Mouse (Mus musculus) Patski (cell line): ENCODE measurements around the gene Glmp. TPM values are rescaled to one million over a fixed set of nuclear protein-coding genes. Genes with fewer than 3 reads are reported as not detected.
A peak's percentile ranks its signal among the peaks of the same experiment; 100 is the strongest.
"Not testable (repeated sequence)": the region's sequence is repeated elsewhere in the genome, so short reads cannot be mapped to it uniquely, and the experiment has no call there.

Experiments
- ATAC-seq: fragments of 100-300 bp; one replicate; pipeline ENCODE4 v1.8.0; 2021
- CTCF ChIA-PET: fragments of 350-600 bp; sonication (Branson Sonifier 250); formaldehyde crosslinking; loops from one replicate; lab custom pipeline; 2022; ENCODE audit warnings: inconsistent platforms; lab: Charles Lee
- POLR2A ChIA-PET: fragments of 350-600 bp; sonication (Branson Sonifier 250); formaldehyde crosslinking; loops from one replicate; lab custom pipeline; 2022; ENCODE audit warnings: antibody characterized with exemption, inconsistent platforms; lab: Charles Lee
- DNase-seq: peaks from one replicate; pipeline ENCODE4 v3.0.0-alpha.2; 2011; ENCODE audit warnings: low read depth, low spot score
- H3K27me3 ChIP-seq: fragments of 371-371 bp; one replicate; pipeline ENCODE4 v1.5.1; 2021
- CTCF ChIP-seq: fragments of 100-300 bp; IDR thresholded peaks from one replicate; pipeline ENCODE4 v1.5.1; 2021
- in situ Hi-C: fragments of 300-500 bp; cut with MboI; formaldehyde crosslinking; loops from 3 replicates; pipeline ENCODE4 v1.11.1; 2018; ENCODE audit warnings: low pct_unique_long_range_greater_than_20kb, mixed read lengths
- polyA plus RNA-seq: library from polyadenylated mRNA; unstranded; gene quantifications from one replicate; pipeline ENCODE4 v1.2.3, GENCODE M21; 2021

Glmp gene
- polyA plus RNA-seq, 1 experiment from 2014 or later = 590 TPM

GRCm38 (mm10) chr3:88291970-88292369, 32.9 kb upstream of the Glmp start:
- in situ Hi-C loops = no loop called here
- DNase-seq (no peak), ATAC-seq (no peak)
- ChIA-PET CTCF (interaction anchor here (1.1 kb wide), 1 partner anchor 49 kb away, joined by 3 read pairs; no protein-coding TSS in a partner anchor), POLR2A (no interaction called here)
- TF ChIP-seq CTCF = no peak
- no peaks in the 10 kb centered on the region for H3K27me3 ChIP-seq

- in situ Hi-C loops, ATAC-seq, CTCF ChIA-PET, H3K27me3 ChIP-seq, DNase-seq, POLR2A ChIA-PET: not testable (repeated sequence)
Observed at GRCm38 (mm10) chr3:88295272-88295671, 29.6 kb upstream of the Glmp start.

- POLR2A ChIA-PET = interaction anchor here (0.7 kb wide), 1 partner anchor 9 kb away, joined by 3 read pairs; the partner anchor contains the start of gene Gm38392
- H3K27me3 ChIP-seq = no peaks in the 10 kb centered on the region
- DNase-seq (no peak), ATAC-seq (no peak)
- TF ChIP-seq CTCF = no peak
- in situ Hi-C loops = no loop called here
- CTCF ChIA-PET = interaction anchor here (1.1 to 1.2 kb wide), 2 partner anchors 25 to 31 kb away, joined by 3 read pairs; no protein-coding TSS in a partner anchor
Observed at GRCm38 (mm10) chr3:88296110-88296560, 28.7 kb upstream of the Glmp start.

GRCm38 (mm10) chr3:88296561-88297318, 28.1 kb upstream of the Glmp start, which contains the start of the genes Tsacc and Cct3:
TSS of gene Tsacc (minus strand) at chr3:88296999.
TSS of gene Cct3 (plus strand) at chr3:88297116.
- TF ChIP-seq CTCF = no peak
- in situ Hi-C loops = no loop called here
- H3K27me3 ChIP-seq = no peaks in the 10 kb centered on the region
- ChIA-PET POLR2A (interaction anchor here (0.6 to 1.6 kb wide), 5 partner anchors 9 to 41 kb away, joined by 3 to 4 read pairs (median 3); partner anchors contain the start of gene Gm38392), CTCF (interaction anchor here (1.1 to 1.5 kb wide), 4 partner anchors 25 to 59 kb away, joined by 3 read pairs; no protein-coding TSS in a partner anchor)
- ATAC-seq (peak; percentile 88), DNase-seq (peak; percentile 100)

- DNase-seq (no peak), ATAC-seq (no peak)
- no peaks in the 10 kb centered on the region for H3K27me3 ChIP-seq
- ChIA-PET POLR2A (interaction anchor here (0.8 to 1.7 kb wide), 4 partner anchors 10 to 40 kb away, joined by 3 to 7 read pairs (median 4); partner anchors contain the start of genes Glmp and Gm38392), CTCF (interaction anchor here (1.1 to 1.7 kb wide), 3 partner anchors 26 to 60 kb away, joined by 3 to 4 read pairs (median 3); partner anchors contain the start of gene Glmp)
- in situ Hi-C loops = no loop called here
- TF ChIP-seq CTCF = no peak
Observed at GRCm38 (mm10) chr3:88297321-88297851, 27.4 kb upstream of the Glmp start.

- in situ Hi-C loops = no loop called here
- ATAC-seq = no peak
- CTCF ChIA-PET = interaction anchor here (1.7 kb wide), 1 partner anchor 26 kb away, joined by 4 read pairs; the partner anchor contains the start of gene Glmp
- no peaks in the 10 kb centered on the region for H3K27me3 ChIP-seq
- POLR2A ChIA-PET = interaction anchor here (1.7 kb wide), 1 partner anchor 26 kb away, joined by 7 read pairs; the partner anchor contains the start of gene Glmp
- no peak for TF ChIP-seq CTCF
- no peak for DNase-seq
Observed at GRCm38 (mm10) chr3:88299172-88299571, 25.7 kb upstream of the Glmp start.

GRCm38 (mm10) chr3:88328956-88329355, 4.1 kb downstream of the Glmp start:
- CTCF ChIA-PET = interaction anchor here (1.0 kb wide), 1 partner anchor 21 kb away, joined by 3 read pairs; no protein-coding TSS in a partner anchor
- in situ Hi-C loops = no loop called here
- H3K27me3 ChIP-seq = no peaks in the 10 kb centered on the region
- POLR2A ChIA-PET = no interaction called here
- DNase-seq (no peak), ATAC-seq (no peak)
- no peak for TF ChIP-seq CTCF

GRCm38 (mm10) chr3:88331282-88331681, 6.5 kb downstream of the Glmp start:
- H3K27me3 ChIP-seq = no peaks in the 10 kb centered on the region
- ChIA-PET POLR2A (interaction anchor here (0.8 to 0.9 kb wide), 2 partner anchors 21 to 182 kb away, joined by 3 read pairs; no protein-coding TSS in a partner anchor), CTCF (interaction anchor here (1.2 to 2.9 kb wide), 4 partner anchors 10 to 125 kb away, joined by 3 to 19 read pairs (median 5); no protein-coding TSS in a partner anchor)
- ATAC-seq (no peak), DNase-seq (no peak)
- no peak for TF ChIP-seq CTCF
- in situ Hi-C loops = no loop called here

- in situ Hi-C loops = no loop called here
- DNase-seq (no peak), ATAC-seq (no peak)
- ChIA-PET POLR2A (interaction anchor here (0.6 to 4.7 kb wide), 3 partner anchors 9 to 69 kb away, joined by 4 to 27 read pairs (median 4); partner anchors contain the start of gene Glmp), CTCF (interaction anchor here (1.5 to 1.9 kb wide), 2 partner anchors 13 to 133 kb away, joined by 4 to 9 read pairs; no protein-coding TSS in a partner anchor)
- TF ChIP-seq CTCF = no peak
- H3K27me3 ChIP-seq = no peaks in the 10 kb centered on the region
Observed at GRCm38 (mm10) chr3:88334029-88334658, 9.3 kb downstream of the Glmp start.
